Mouse (Mus musculus) hindbrain, embryonic 10.5 days (tissue): Measurements from ENCODE around the gene Gm43518. TPM values are rescaled to one million over a fixed set of nuclear protein-coding genes. Genes with fewer than 3 reads are reported as not detected.
A peak's percentile ranks its signal among the peaks of the same experiment; 100 is the strongest.

Experiments
- DNase-seq: peaks from one replicate; pipeline ENCODE4 v3.0.0-alpha.2; 2017; ENCODE audit warnings: low spot score
- H3K27ac ChIP-seq: fragments of 300-500 bp; sonication (generic); 2 replicates; pipeline ENCODE4 v1.5.1; 2016; ENCODE audit warnings: mild to moderate bottlenecking, moderate library complexity
- H3K27me3 ChIP-seq: fragments of 300-500 bp; sonication (generic); 2 replicates; pipeline ENCODE4 v1.6.1; 2016; ENCODE audit warnings: mild to moderate bottlenecking; ENCODE audit not compliant: poor library complexity, insufficient read depth, severe bottlenecking
- H3K36me3 ChIP-seq: fragments of 300-500 bp; sonication (generic); 2 replicates; pipeline ENCODE4 v1.6.1; 2016; ENCODE audit warnings: mild to moderate bottlenecking, moderate library complexity
- H3K4me1 ChIP-seq: fragments of 300-500 bp; sonication (generic); replicated peaks from 2 replicates; pipeline ENCODE4 v1.6.1; 2016; ENCODE audit warnings: mild to moderate bottlenecking
- H3K4me3 ChIP-seq: fragments of 300-500 bp; sonication (generic); 2 replicates; pipeline ENCODE4 v1.5.1; 2016; ENCODE audit warnings: mild to moderate bottlenecking, moderate library complexity
- H3K9me3 ChIP-seq: fragments of 300-500 bp; sonication (generic); 2 replicates; pipeline ENCODE4 v1.6.1; 2016; ENCODE audit warnings: mild to moderate bottlenecking, moderate library complexity
- WGBS: fragments of 180-500 bp; shearing (Covaris S2); methylation state at CpG from one replicate; pipeline ENCODE4 v1.1.7; 2016; 5-methylcytosine and 5-hydroxymethylcytosine counted together
- polyA plus RNA-seq: library from polyadenylated mRNA; unstranded; fragments of >200 nt; fragmentation: Nextera tagmentation; extraction: Ambion mirVana; gene quantifications from 2 replicates; pipeline ENCODE4 v1.2.1, GENCODE M21; 2016

The Gm43518 gene
- polyA plus RNA-seq, 1 experiment from 2014 or later, result 1.9 TPM

GRCm38 (mm10) chr5:123973299-123974178 lies 46.3 kb downstream of the Gm43518 start, which contains the start of gene Hip1r:
Gene Hip1r (plus strand): TSS chr5:123973628.
- peak; percentile 70 for DNase-seq
- H3K27ac ChIP-seq, result peak within 1 kb of the TSS; percentile 86
- peaks cover 48% of the 10 kb centered on the region for H3K4me1 ChIP-seq
- H3K27me3 ChIP-seq, result peaks cover 59% of the 10 kb centered on the region
- WGBS, result 2% methylated on average over 106 of the region's 106 CpGs
- no peaks in the 10 kb centered on the region for H3K36me3 ChIP-seq
- no peaks in the 10 kb centered on the region for H3K9me3 ChIP-seq
- peak within 1 kb of the TSS; percentile 77 for H3K4me3 ChIP-seq

GRCm38 (mm10) chr5:123974179-123974485 lies 46.9 kb downstream of the Gm43518 start:
- Histone ChIP-seq H3K36me3 (no peaks in the 10 kb centered on the region), H3K27ac (peak overlapping the region; percentile 86), H3K9me3 (no peaks in the 10 kb centered on the region), H3K4me1 (peaks cover 48% of the 10 kb centered on the region), H3K27me3 (peaks cover 59% of the 10 kb centered on the region), H3K4me3 (peak overlapping the region; percentile 77)
- under 1% methylated on average over 14 of the region's 14 CpGs for WGBS
- no peak for DNase-seq

GRCm38 (mm10) chr5:123974616-123975111 lies 47.4 kb downstream of the Gm43518 start:
- 40% methylated on average over 11 of the region's 11 CpGs for WGBS
- DNase-seq, result no peak
- H3K27ac ChIP-seq, result no peak overlapping the region
- H3K36me3 ChIP-seq, result no peaks in the 10 kb centered on the region
- H3K4me1 ChIP-seq, result peaks cover 53% of the 10 kb centered on the region
- H3K27me3 ChIP-seq, result peaks cover 59% of the 10 kb centered on the region
- H3K9me3 ChIP-seq, result no peaks in the 10 kb centered on the region
- H3K4me3 ChIP-seq, result peak overlapping the region; percentile 77

GRCm38 (mm10) chr5:123975668-123976180 lies 48.5 kb downstream of the Gm43518 start:
- H3K36me3 ChIP-seq, result no peaks in the 10 kb centered on the region
- no peaks in the 10 kb centered on the region for H3K9me3 ChIP-seq
- 80% methylated on average over 6 of the region's 6 CpGs for WGBS
- DNase-seq, result no peak
- H3K27me3 ChIP-seq, result peaks cover 54% of the 10 kb centered on the region
- no peak overlapping the region for H3K27ac ChIP-seq
- H3K4me3 ChIP-seq, result no peak overlapping the region
- peaks cover 57% of the 10 kb centered on the region for H3K4me1 ChIP-seq

GRCm38 (mm10) chr5:123977231-123977630 lies 50.0 kb downstream of the Gm43518 start:
- H3K27me3 ChIP-seq, result peaks cover 43% of the 10 kb centered on the region
- no peak overlapping the region for H3K4me3 ChIP-seq
- WGBS, result 45% methylated on average over 3 of the region's 3 CpGs
- no peak for DNase-seq
- H3K9me3 ChIP-seq, result no peaks in the 10 kb centered on the region
- no peaks in the 10 kb centered on the region for H3K36me3 ChIP-seq
- peaks cover 61% of the 10 kb centered on the region for H3K4me1 ChIP-seq
- no peak overlapping the region for H3K27ac ChIP-seq

- Histone ChIP-seq H3K36me3 (no peaks in the 10 kb centered on the region), H3K4me1 (peaks cover 62% of the 10 kb centered on the region)
Observed at GRCm38 (mm10) chr5:123978131-123978530, 50.9 kb downstream of the Gm43518 start.

GRCm38 (mm10) chr5:123979221-123979979 lies 52.2 kb downstream of the Gm43518 start:
- Histone ChIP-seq H3K27me3 (peaks cover 36% of the 10 kb centered on the region), H3K27ac (no peak overlapping the region), H3K4me1 (peaks cover 51% of the 10 kb centered on the region), H3K36me3 (no peaks in the 10 kb centered on the region), H3K9me3 (no peaks in the 10 kb centered on the region), H3K4me3 (no peak overlapping the region)
- no peak for DNase-seq
- 77% methylated on average over 18 of the region's 18 CpGs for WGBS

More at GRCm38 (mm10) chr5:123978131-123978530, 50.9 kb downstream of the Gm43518 start:
- no peak for DNase-seq
- WGBS, result 82% methylated on average over 5 of the region's 5 CpGs
- Histone ChIP-seq H3K9me3 (no peaks in the 10 kb centered on the region), H3K27me3 (peaks cover 42% of the 10 kb centered on the region), H3K4me3 (no peak overlapping the region), H3K27ac (no peak overlapping the region)

GRCm38 (mm10) chr5:123979980-123980369 lies 52.8 kb downstream of the Gm43518 start:
- Histone ChIP-seq H3K27ac (no peak overlapping the region), H3K4me3 (no peak overlapping the region), H3K9me3 (no peaks in the 10 kb centered on the region), H3K36me3 (no peaks in the 10 kb centered on the region), H3K27me3 (peaks cover 30% of the 10 kb centered on the region), H3K4me1 (peaks cover 49% of the 10 kb centered on the region)
- no peak for DNase-seq
- WGBS, result 63% methylated on average over 4 of the region's 4 CpGs

GRCm38 (mm10) chr5:123980521-123981249 lies 53.5 kb downstream of the Gm43518 start:
- peaks cover 49% of the 10 kb centered on the region for H3K4me1 ChIP-seq
- peaks cover 23% of the 10 kb centered on the region for H3K27me3 ChIP-seq
- DNase-seq, result no peak
- H3K4me3 ChIP-seq, result no peak overlapping the region
- no peaks in the 10 kb centered on the region for H3K9me3 ChIP-seq
- no peak overlapping the region for H3K27ac ChIP-seq
- 84% methylated on average over 9 of the region's 9 CpGs for WGBS
- no peaks in the 10 kb centered on the region for H3K36me3 ChIP-seq

GRCm38 (mm10) chr5:123981250-123981554 lies 54.0 kb downstream of the Gm43518 start:
- Histone ChIP-seq H3K27ac (no peak overlapping the region), H3K36me3 (no peaks in the 10 kb centered on the region), H3K9me3 (no peaks in the 10 kb centered on the region), H3K27me3 (peaks cover 18% of the 10 kb centered on the region), H3K4me3 (no peak overlapping the region), H3K4me1 (peaks cover 45% of the 10 kb centered on the region)
- DNase-seq, result no peak
- WGBS, result 87% methylated on average over 6 of the region's 6 CpGs

GRCm38 (mm10) chr5:123982838-123983237 lies 55.6 kb downstream of the Gm43518 start:
- Histone ChIP-seq H3K4me1 (peaks cover 44% of the 10 kb centered on the region), H3K27me3 (peaks cover 5% of the 10 kb centered on the region; the same call in 1 of the 2 replicates), H3K4me3 (no peak overlapping the region), H3K27ac (no peak overlapping the region), H3K9me3 (no peaks in the 10 kb centered on the region), H3K36me3 (no peaks in the 10 kb centered on the region)
- no peak for DNase-seq
- whole genome bisulfite sequencing, result 81% methylated on average over 11 of the region's 11 CpGs

- Histone ChIP-seq H3K9me3 (no peaks in the 10 kb centered on the region), H3K27ac (peak overlapping the region; percentile 51; the same call in 1 of the 2 replicates), H3K4me1 (peaks cover 55% of the 10 kb centered on the region), H3K27me3 (peaks cover 5% of the 10 kb centered on the region; the same call in 1 of the 2 replicates), H3K36me3 (no peaks in the 10 kb centered on the region), H3K4me3 (no peak overlapping the region; the same call in 1 of the 2 replicates)
- 82% methylated on average over 9 of the region's 9 CpGs for WGBS
- DNase-seq, result no peak
Observed at GRCm38 (mm10) chr5:123985434-123985833, 58.2 kb downstream of the Gm43518 start.
